Mouse (Mus musculus): ENCODE data around the gene Plxnb2. TPM values are rescaled to one million over a fixed set of nuclear protein-coding genes. Genes with fewer than 3 reads are reported as not detected.

The Plxnb2 gene
- polyA plus RNA-seq, 1 experiment from 2014 or later: 139 TPM

- ATAC-seq (ENCODE audit: low read depth): no peak
- Histone ChIP-seq H3K4me2 (ENCODE audit: low read depth, low read length) (peak overlapping the region; percentile 49), H3K27me3 (ENCODE audit: control insufficient read depth, insufficient read depth, low read depth, low read length) (peaks cover 40% of the 10 kb centered on the region), H3K4me1 (replicated peaks; ENCODE audit: control insufficient read depth, insufficient read depth, low read length) (peaks cover 27% of the 10 kb centered on the region), H3K27ac (ENCODE audit: low read length) (no peak overlapping the region), H3K36me3 (ENCODE audit: control insufficient read depth, insufficient read depth, low read length) (no peaks in the 10 kb centered on the region), H3K9me3 (ENCODE audit: control insufficient read depth, low read length) (no peaks in the 10 kb centered on the region), H3K4me3 (ENCODE audit: low read length) (peak overlapping the region; percentile 19), H3K9ac (ENCODE audit: low read length) (no peak overlapping the region; the same call in 1 of the 2 replicates)
- 7% methylated on average over 16 of the region's 16 CpGs for WGBS
Measured at GRCm38 (mm10) chr15:89147024-89147423, 33.6 kb downstream of the Plxnb2 start.

- no peaks in the 10 kb centered on the region for H3K36me3 ChIP-seq (ENCODE audit: control insufficient read depth, insufficient read depth, low read length)
- peak overlapping the region; percentile 49 for H3K4me2 ChIP-seq (ENCODE audit: low read depth, low read length)
- no peak overlapping the region for H3K27ac ChIP-seq (ENCODE audit: low read length)
- peaks cover 27% of the 10 kb centered on the region for H3K4me1 ChIP-seq (replicated peaks; ENCODE audit: control insufficient read depth, insufficient read depth, low read length)
- WGBS: 2% methylated on average over 27 of the region's 27 CpGs
- peaks cover 44% of the 10 kb centered on the region for H3K27me3 ChIP-seq (ENCODE audit: control insufficient read depth, insufficient read depth, low read depth, low read length)
- peak overlapping the region; percentile 19 for H3K4me3 ChIP-seq (ENCODE audit: low read length)
- H3K9me3 ChIP-seq (ENCODE audit: control insufficient read depth, low read length): no peaks in the 10 kb centered on the region
- H3K9ac ChIP-seq (ENCODE audit: low read length): no peak overlapping the region
- ATAC-seq (ENCODE audit: low read depth): no peak; the same call in 1 of the 2 replicates
Measured at GRCm38 (mm10) chr15:89146537-89146936, 34.1 kb downstream of the Plxnb2 start.

GRCm38 (mm10) chr15:89145813-89146350 is 34.7 kb downstream of the Plxnb2 start:
- ATAC-seq (ENCODE audit: low read depth): no peak
- peak overlapping the region; percentile 49 for H3K4me2 ChIP-seq (ENCODE audit: low read depth, low read length)

DNA sequence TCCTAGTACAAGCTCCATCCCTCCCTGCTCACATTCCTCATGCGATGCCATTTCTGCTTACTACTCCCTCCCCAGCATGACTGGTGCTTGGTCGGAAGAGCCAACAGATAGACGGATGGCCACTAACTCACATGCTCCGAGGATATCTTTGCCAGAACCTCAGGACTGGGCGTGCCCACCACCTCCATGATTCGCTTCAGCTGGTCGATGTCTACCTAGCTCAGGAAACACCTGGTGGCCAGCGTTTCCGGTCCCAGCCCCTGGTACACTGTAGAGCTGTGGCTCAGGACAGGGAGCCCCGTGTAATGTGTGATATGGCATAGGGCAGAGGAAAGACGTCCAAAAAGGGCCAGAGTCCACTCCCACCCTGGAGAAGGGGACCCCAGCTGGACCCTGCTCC is 35.6 kb downstream of the Plxnb2 start:
- ATAC-seq (ENCODE audit: low read depth): no peak
- H3K36me3 ChIP-seq (ENCODE audit: control insufficient read depth, insufficient read depth, low read length): no peaks in the 10 kb centered on the region
- H3K27ac ChIP-seq (ENCODE audit: low read length): no peak overlapping the region
- H3K4me1 ChIP-seq (replicated peaks; ENCODE audit: control insufficient read depth, insufficient read depth, low read length): peaks cover 33% of the 10 kb centered on the region
- 79% methylated on average over 11 of the region's 11 CpGs for WGBS
- no peak overlapping the region for H3K4me2 ChIP-seq (ENCODE audit: low read depth, low read length)
- no peak overlapping the region for H3K9ac ChIP-seq (ENCODE audit: low read length)
- H3K4me3 ChIP-seq (ENCODE audit: low read length): no peak overlapping the region
- peaks cover 60% of the 10 kb centered on the region for H3K27me3 ChIP-seq (ENCODE audit: control insufficient read depth, insufficient read depth, low read depth, low read length)
- no peaks in the 10 kb centered on the region for H3K9me3 ChIP-seq (ENCODE audit: control insufficient read depth, low read length)

More at GRCm38 (mm10) chr15:89145813-89146350, 34.7 kb downstream of the Plxnb2 start:
- no peak overlapping the region for H3K4me3 ChIP-seq (ENCODE audit: low read length)
- H3K9me3 ChIP-seq (ENCODE audit: control insufficient read depth, low read length): no peaks in the 10 kb centered on the region
- H3K36me3 ChIP-seq (ENCODE audit: control insufficient read depth, insufficient read depth, low read length): no peaks in the 10 kb centered on the region
- H3K4me1 ChIP-seq (replicated peaks; ENCODE audit: control insufficient read depth, insufficient read depth, low read length): peaks cover 32% of the 10 kb centered on the region
- no peak overlapping the region for H3K9ac ChIP-seq (ENCODE audit: low read length)
- H3K27me3 ChIP-seq (ENCODE audit: control insufficient read depth, insufficient read depth, low read depth, low read length): peaks cover 51% of the 10 kb centered on the region
- WGBS: 66% methylated on average over 24 of the region's 24 CpGs
- no peak overlapping the region for H3K27ac ChIP-seq (ENCODE audit: low read length)

GRCm38 (mm10) chr15:89143134-89143533 is 37.5 kb downstream of the Plxnb2 start:
- H3K4me1 ChIP-seq (replicated peaks; ENCODE audit: control insufficient read depth, insufficient read depth, low read length): peaks cover 32% of the 10 kb centered on the region
- H3K27me3 ChIP-seq (ENCODE audit: control insufficient read depth, insufficient read depth, low read depth, low read length): peaks cover 55% of the 10 kb centered on the region
- no peak overlapping the region for H3K27ac ChIP-seq (ENCODE audit: low read length)
- no peak overlapping the region for H3K4me3 ChIP-seq (ENCODE audit: low read length)
- no peak for ATAC-seq (ENCODE audit: low read depth)
- H3K4me2 ChIP-seq (ENCODE audit: low read depth, low read length): no peak overlapping the region
- WGBS: 49% methylated on average over 2 of the region's 2 CpGs
- no peaks in the 10 kb centered on the region for H3K9me3 ChIP-seq (ENCODE audit: control insufficient read depth, low read length)
- H3K36me3 ChIP-seq (ENCODE audit: control insufficient read depth, insufficient read depth, low read length): no peaks in the 10 kb centered on the region
- no peak overlapping the region for H3K9ac ChIP-seq (ENCODE audit: low read length)

GRCm38 (mm10) chr15:89141905-89142304 is 38.7 kb downstream of the Plxnb2 start:
- Histone ChIP-seq H3K27ac (ENCODE audit: low read length) (no peak overlapping the region), H3K27me3 (ENCODE audit: control insufficient read depth, insufficient read depth, low read depth, low read length) (peaks cover 44% of the 10 kb centered on the region), H3K4me2 (ENCODE audit: low read depth, low read length) (0 out of 2 replicates have a peak overlapping the region, but pooled peaks have one; percentile 6), H3K9me3 (ENCODE audit: control insufficient read depth, low read length) (no peaks in the 10 kb centered on the region), H3K36me3 (ENCODE audit: control insufficient read depth, insufficient read depth, low read length) (no peaks in the 10 kb centered on the region), H3K4me3 (ENCODE audit: low read length) (no peak overlapping the region), H3K4me1 (replicated peaks; ENCODE audit: control insufficient read depth, insufficient read depth, low read length) (peaks cover 22% of the 10 kb centered on the region), H3K9ac (ENCODE audit: low read length) (no peak overlapping the region)
- ATAC-seq (ENCODE audit: low read depth): no peak
- WGBS: 38% methylated on average over 4 of the region's 4 CpGs

GRCm38 (mm10) chr15:89141443-89141842 is 39.1 kb downstream of the Plxnb2 start:
- Histone ChIP-seq H3K9ac (ENCODE audit: low read length) (no peak overlapping the region), H3K27ac (ENCODE audit: low read length) (no peak overlapping the region), H3K27me3 (ENCODE audit: control insufficient read depth, insufficient read depth, low read depth, low read length) (peaks cover 42% of the 10 kb centered on the region), H3K4me2 (ENCODE audit: low read depth, low read length) (peak overlapping the region; percentile 91; the same call in 1 of the 2 replicates), H3K36me3 (ENCODE audit: control insufficient read depth, insufficient read depth, low read length) (no peaks in the 10 kb centered on the region), H3K9me3 (ENCODE audit: control insufficient read depth, low read length) (no peaks in the 10 kb centered on the region), H3K4me1 (replicated peaks; ENCODE audit: control insufficient read depth, insufficient read depth, low read length) (peaks cover 17% of the 10 kb centered on the region), H3K4me3 (ENCODE audit: low read length) (no peak overlapping the region)
- ATAC-seq (ENCODE audit: low read depth): no peak
- 14% methylated on average over 5 of the region's 5 CpGs for WGBS

DNA sequence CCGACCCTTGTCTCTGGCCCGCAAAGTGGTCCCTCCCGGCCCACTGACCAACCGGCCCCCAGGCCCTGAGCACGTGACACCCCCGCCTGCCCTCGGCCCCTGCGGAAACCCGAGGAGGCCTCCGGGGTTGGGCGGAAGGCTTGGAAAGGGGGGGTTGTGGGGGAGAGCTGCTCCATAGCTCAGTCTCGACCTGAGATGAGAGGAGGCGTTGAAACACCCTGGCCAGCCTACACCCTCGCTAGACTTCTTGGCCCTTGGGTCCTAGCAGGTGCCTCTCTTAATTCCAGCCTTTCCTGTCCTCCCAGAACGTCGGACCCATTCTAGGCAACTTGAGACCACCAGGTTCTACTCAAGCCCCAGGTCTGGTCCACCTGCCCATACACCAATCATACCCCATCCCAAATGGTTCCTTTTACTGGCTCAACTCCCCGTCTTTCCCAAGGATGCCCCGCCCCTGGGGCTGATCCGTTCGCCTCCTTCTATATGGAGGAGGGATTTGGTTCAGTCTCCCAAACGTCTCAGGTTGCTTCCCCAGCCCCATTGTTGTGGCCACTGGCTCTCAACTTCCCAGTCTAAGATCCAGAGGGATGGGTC is 39.8 kb downstream of the Plxnb2 start, which contains the start of gene Mapk12:
TSS of gene Mapk12 (minus strand) at position 45 of the 594 bp plus-strand sequence.
- WGBS: under 1% methylated on average over 21 of the region's 21 CpGs
- Histone ChIP-seq H3K4me2 (ENCODE audit: low read depth, low read length) (peak within 1 kb of the TSS; percentile 91), H3K36me3 (ENCODE audit: control insufficient read depth, insufficient read depth, low read length) (no peaks in the 10 kb centered on the region), H3K9ac (ENCODE audit: low read length) (peak within 1 kb of the TSS; percentile 71), H3K27me3 (ENCODE audit: control insufficient read depth, insufficient read depth, low read depth, low read length) (peaks cover 37% of the 10 kb centered on the region), H3K4me1 (replicated peaks; ENCODE audit: control insufficient read depth, insufficient read depth, low read length) (peaks cover 15% of the 10 kb centered on the region), H3K9me3 (ENCODE audit: control insufficient read depth, low read length) (no peaks in the 10 kb centered on the region), H3K4me3 (ENCODE audit: low read length) (peak within 1 kb of the TSS; percentile 60), H3K27ac (ENCODE audit: low read length) (peak within 1 kb of the TSS; percentile 37)
- ATAC-seq (ENCODE audit: low read depth): peak; percentile 73

GRCm38 (mm10) chr15:89140048-89140658 is 40.4 kb downstream of the Plxnb2 start:
- Histone ChIP-seq H3K4me2 (ENCODE audit: low read depth, low read length) (peak overlapping the region; percentile 91), H3K9ac (ENCODE audit: low read length) (peak overlapping the region; percentile 71), H3K27me3 (ENCODE audit: control insufficient read depth, insufficient read depth, low read depth, low read length) (peaks cover 32% of the 10 kb centered on the region), H3K27ac (ENCODE audit: low read length) (peak overlapping the region; percentile 37), H3K4me1 (replicated peaks; ENCODE audit: control insufficient read depth, insufficient read depth, low read length) (peaks cover 15% of the 10 kb centered on the region), H3K9me3 (ENCODE audit: control insufficient read depth, low read length) (no peaks in the 10 kb centered on the region), H3K36me3 (ENCODE audit: control insufficient read depth, insufficient read depth, low read length) (no peaks in the 10 kb centered on the region), H3K4me3 (ENCODE audit: low read length) (peak overlapping the region; percentile 60)
- peak; percentile 42; the same call in 1 of the 2 replicates for ATAC-seq (ENCODE audit: low read depth)
- 0% methylated on average over 53 of the region's 53 CpGs for WGBS
